Mouse (Mus musculus) R1 (cell line): Measurements from ENCODE around the gene Asxl1.

Experiments
- DNase-seq: peaks from one replicate; pipeline ENCODE4 v3.0.0-alpha.2; 2018; ENCODE audit warnings: low read depth, low spot score

The Asxl1 gene

GRCm38 (mm10) chr2:153345071-153345453 is 567 bp upstream of the Asxl1 start:
- no peak for DNase-seq

DNA sequence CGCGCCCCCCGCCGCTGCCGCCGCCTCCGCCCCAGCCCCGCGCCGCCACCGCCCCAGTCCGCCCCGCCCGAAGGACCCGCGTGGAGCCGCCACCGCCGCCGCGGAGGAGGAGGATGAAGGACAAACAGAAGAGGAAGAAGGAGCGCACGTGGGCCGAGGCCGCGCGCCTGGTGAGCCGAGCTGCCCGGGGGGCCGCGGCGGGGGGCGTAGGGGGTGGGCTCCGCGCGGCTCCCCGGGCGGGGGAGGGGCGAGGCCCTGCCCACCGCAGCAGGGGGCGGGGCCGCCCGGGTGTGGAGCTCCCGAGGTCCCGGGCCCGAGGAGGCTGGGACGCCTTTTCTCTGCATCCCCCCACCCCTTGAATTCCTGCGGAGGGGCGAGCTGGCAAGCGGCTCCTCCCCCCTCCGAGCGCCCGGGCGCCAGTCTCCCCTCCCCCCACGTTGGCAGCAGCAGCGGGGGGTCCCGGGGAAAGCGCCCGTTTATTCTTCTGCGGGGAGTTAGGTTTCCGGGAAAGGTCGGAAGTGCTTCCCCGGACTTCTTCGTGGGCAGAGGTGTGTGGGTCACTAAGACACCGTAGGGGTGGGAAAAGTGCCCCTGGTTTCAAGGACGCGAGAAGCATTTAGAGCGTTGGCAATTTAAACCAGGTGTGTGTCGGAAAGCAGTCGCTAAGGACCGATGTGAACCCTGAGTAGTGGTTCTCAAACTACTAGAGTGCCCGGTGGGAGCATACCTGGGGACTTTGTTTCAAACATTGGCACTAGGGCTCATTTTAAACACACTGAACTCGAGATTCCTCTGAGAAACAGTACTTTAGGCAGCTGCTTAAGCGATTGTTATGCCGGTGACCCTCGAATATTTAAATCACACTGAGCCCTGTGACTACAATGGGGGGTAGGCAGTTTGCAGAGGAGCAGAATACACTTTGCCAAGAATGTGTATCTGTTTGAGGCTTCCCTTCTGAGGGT is 873 bp downstream of the Asxl1 start:
- DNase-seq = peak; percentile 91

DNA sequence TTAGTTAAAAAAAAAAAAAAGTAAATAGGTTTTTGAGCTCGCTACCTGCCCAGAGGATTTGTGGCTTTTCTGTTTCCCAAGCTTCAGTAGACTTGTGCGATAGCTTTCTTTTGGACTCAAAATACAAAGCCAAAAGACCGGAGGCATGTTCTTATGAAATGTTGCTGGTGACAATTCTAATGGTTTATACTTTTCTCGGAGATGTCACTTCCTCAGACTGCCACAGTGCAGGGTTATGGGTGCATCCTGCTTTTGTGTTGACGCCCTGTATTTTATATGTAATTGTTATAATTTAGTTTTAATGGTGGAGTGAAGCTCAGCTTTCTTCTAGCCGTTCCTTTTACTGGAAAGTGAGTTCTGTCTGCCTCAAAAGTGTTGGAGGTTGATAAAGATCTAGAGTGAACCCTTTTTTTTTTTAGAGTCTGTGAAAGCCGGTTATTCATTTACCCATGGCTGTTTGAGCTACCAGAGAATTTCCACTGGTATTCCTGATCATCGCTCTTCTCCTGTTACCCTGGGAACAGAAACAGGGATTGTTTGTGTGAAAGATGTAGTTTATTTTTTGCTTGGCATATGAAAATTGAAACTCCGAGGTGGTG is 1.7 kb downstream of the Asxl1 start:
- no peak for DNase-seq

GRCm38 (mm10) chr2:153348100-153348831 is 2.6 kb downstream of the Asxl1 start:
- DNase-seq = no peak

DNA sequence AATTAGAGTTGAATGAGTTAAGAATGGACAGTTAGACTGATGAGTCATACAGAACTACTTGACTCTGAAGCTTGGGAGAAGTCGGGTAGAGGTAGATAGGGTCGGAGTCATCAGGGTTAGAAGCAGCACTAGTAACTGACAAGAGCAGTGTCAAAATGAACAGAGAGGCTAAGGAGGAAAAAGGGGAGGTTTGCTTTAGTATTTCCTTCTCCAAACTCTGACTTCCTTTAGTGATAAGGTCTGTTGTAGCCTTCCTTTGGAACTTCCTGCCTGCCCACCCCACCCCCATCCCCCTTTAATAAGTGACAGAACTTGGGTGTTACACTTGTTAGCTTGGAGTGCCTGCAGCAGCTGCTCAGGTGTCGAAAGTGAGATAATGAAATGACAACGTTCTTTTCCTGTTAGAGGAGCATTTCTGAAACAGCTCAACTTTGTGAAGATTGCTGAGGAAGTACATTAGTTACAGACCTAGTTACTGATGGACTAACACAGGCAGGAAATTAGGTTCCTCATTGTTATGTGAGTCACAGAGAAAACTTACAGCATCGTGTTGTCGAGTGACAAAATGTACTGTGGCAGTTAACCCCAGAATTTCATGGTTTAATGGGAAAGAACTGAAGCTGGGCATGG is 5.0 kb downstream of the Asxl1 start:
- DNase-seq = no peak

- DNase-seq = no peak
Measured at GRCm38 (mm10) chr2:153354648-153355047, 9.0 kb downstream of the Asxl1 start.

DNA sequence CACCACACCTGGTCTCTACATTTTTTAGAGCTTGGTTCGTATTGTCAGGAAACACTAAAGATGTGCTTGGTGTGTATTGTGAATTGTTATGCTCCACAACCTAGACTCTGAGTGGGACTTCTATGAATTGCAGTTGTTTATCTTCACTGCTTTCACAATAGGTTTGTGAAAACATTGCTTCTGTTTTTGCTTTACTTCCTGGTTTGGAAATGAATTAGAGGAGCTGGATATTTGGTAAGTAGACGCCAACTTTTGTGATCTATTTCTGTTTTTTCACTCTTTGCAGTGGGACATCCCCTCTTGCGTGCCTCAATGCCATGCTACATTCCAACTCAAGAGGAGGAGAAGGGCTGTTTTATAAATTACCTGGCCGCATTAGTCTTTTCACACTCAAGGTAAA is 11.2 kb downstream of the Asxl1 start:
- DNase-seq = no peak

GRCm38 (mm10) chr2:153361101-153361710 is 15.6 kb downstream of the Asxl1 start:
- DNase-seq = no peak

DNA sequence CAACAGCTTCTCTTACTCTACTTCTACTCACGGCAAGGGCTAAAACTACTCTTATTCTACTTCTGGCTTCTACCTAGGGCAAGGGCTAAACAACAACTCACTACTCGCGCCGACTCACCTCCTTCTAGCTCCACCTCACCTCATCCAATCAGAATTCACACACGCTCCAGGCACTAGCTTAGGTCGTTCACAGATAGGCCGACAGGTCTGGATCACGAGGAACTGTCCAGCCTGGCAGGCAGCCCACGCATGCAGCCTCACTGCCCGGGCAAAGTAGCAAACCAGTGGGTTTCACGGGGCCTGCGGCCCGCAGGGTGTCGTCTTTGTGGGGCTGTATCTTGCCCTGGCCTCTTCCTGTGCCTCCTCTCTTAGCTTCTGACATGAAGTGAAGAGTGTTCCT is 18.9 kb downstream of the Asxl1 start:
- DNase-seq = peak; percentile 78

GRCm38 (mm10) chr2:153370871-153371270 is 25.2 kb downstream of the Asxl1 start:
- peak; percentile 94 for DNase-seq

DNA sequence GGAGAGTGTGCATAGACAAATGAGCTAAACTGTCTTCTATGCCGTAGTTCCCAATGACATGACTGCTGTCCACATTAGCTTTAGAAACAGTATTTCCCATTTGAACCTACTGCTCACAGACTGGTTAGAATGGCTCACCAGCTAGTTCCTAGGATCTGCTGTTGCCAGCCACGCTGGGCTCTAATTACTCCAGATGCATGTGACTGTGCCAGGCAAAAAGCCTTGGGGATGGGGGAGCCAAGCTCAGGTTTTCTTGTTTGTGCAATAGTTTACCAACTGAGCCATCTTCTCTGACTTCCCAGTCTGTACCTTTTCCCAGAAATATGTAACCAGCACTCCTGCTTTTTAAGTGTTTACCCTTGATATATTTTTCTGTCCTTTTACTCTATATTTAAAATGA is 29.8 kb downstream of the Asxl1 start:
- no peak for DNase-seq

DNA sequence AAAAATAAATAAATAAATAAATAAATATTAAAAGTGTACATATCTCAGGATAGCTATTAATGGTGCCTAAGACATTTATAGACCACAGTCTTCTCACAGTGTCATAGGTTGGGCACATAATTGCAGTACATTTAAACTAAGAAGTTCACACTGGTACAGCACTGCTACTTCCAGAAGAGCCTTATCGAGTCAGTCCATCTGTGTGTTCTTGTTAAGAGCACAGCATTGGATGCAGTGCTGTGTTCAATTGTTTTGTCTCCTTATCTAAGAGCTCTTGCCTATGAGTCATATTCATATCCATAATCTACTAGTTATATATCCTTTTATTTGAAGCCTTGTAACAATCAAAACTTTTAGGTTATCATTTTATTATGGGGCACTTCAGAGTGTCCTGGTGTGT is 34.9 kb downstream of the Asxl1 start:
- no peak for DNase-seq

- no peak for DNase-seq
Measured at GRCm38 (mm10) chr2:153389831-153390230, 44.2 kb downstream of the Asxl1 start.

GRCm38 (mm10) chr2:153393045-153393444 is 47.4 kb downstream of the Asxl1 start:
- no peak for DNase-seq

GRCm38 (mm10) chr2:153397790-153398515 is 52.3 kb downstream of the Asxl1 start:
- DNase-seq = peak; percentile 83

GRCm38 (mm10) chr2:153399166-153399565 is 53.5 kb downstream of the Asxl1 start:
- DNase-seq = no peak

GRCm38 (mm10) chr2:153404062-153404461 is 58.4 kb downstream of the Asxl1 start:
- no peak for DNase-seq

- no peak for DNase-seq
Measured at GRCm38 (mm10) chr2:153404882-153405281, 59.3 kb downstream of the Asxl1 start.

DNA sequence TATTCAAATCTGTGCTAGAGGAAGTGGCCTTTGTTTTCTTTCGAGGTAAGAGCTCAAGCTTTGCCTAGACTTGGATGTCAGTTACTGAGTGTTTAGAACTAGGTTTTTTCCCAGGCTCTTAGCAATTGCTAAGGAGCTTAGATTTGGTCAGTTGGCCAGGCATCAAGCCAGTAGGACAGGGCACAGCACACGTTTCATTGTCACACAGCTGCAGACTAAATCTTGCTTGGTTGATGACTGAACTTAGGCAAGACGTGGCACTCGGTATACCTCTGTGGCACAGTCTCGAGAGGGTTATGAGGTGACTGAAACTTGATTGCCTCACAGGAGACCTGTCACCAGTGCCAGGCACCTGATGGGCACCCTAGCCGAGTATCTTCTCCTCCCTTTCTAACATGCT is 61.3 kb downstream of the Asxl1 start:
- DNase-seq = no peak

DNA sequence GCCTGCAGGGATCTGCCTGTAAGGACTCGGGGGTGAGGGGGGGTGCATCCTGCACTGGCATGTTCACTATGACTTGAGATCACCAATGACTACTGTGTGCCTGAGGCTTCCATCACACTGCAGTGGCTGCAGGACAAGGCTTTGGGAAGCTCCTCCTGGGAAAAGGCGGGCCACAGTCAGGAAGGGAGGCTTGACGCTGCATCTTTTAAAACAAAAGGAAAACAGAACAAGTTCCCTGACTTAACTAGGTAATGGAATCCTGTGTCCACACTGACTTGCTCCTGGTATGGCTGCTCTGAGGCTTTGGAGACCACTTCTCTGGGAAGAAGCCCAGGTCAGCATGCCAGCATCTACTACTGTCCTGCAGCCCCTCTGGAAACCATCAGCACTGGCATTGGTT is 63.3 kb downstream of the Asxl1 start:
- DNase-seq = no peak

DNA sequence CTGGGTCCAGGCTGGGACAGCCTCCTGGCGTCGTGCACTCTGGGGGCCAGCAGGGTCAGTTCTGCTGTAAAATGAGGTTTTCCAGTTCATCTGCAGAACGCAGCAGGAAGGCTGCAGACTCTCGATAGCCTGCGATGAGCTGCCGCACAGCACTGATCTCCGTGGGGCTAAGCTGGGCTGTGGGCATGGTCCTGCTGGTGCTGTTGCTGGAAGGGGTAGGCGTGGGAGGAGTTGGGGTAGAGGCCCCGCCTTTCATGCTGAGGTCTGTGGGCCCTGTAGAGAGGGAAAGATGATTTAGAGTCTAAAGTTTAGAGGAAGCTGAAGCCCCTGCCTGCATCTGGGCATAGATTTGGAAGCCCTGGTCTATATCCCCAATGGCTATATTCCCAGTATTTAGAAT is 65.9 kb downstream of the Asxl1 start:
- no peak for DNase-seq
